Mouse (Mus musculus) stomach, postnatal 0 days (tissue): Measurements from ENCODE around the gene Tnfaip8l2.

Experiments used
- CTCF ChIP-seq: IDR thresholded peaks from 2 replicates; pipeline ENCODE4 v1.5.1; 2016; ENCODE audit warnings: antibody characterized with exemption, low read depth, mild to moderate bottlenecking, moderate library complexity
- EP300 ChIP-seq: optimal IDR thresholded peaks from 2 replicates; pipeline ENCODE3; 2016; ENCODE audit warnings: antibody characterized with exemption

- TF ChIP-seq CTCF (no peak), EP300 (no peak)
Measured at GRCm38 (mm10) chr3:95169996-95170395, 27.8 kb upstream of the Tnfaip8l2 start.
